Mouse (Mus musculus) retina, embryonic 14.5 days (tissue): ENCODE measurements around the gene Nub1.
"Not testable (repeated sequence)": the region's sequence is repeated elsewhere in the genome, so short reads cannot be mapped to it uniquely, and the experiment has no call there.

ENCODE experiments used
- DNase-seq: peaks from one replicate; pipeline ENCODE4 v3.0.0-alpha.2; 2015; ENCODE audit warnings: low spot score

Gene Nub1

DNA sequence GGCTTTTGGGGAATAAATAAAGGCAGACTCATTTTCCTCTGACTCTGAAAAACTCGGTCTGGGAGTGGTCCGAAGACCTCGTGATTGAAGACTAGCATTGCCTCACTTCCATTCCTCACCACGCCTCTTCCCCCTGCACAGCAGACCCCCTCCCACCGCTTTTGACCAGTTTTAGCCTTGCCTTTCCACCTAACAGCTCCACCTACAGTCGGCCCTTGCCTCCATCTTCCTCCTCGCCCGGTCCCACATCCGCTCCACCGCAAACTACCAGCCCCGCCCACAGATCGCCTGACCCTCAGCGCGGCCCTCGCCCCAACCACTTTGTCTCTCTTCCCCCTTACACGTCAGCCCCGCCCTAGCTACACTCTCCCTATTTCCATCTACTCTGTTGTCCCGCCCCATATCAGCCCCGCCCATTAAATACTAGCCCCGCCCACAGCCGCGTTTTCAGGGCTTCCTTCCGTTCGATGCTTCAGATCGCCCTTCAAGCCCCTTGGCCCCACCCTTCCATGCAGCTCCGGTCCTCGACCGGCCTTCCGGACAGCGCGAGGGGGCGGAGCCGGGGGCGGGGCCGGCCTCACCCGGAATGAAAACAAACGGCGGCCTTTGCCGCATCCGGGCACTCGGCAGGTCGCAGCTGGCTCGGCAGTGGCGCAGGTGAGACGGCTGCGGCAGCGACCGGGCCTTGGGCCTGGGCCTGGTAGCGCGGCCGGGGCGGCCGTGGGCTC lies at the start of gene Nub1:
Nub1 (plus strand) TSS at position 167 of the 728 bp plus-strand sequence.
- DNase-seq, result peak; percentile 99

DNA sequence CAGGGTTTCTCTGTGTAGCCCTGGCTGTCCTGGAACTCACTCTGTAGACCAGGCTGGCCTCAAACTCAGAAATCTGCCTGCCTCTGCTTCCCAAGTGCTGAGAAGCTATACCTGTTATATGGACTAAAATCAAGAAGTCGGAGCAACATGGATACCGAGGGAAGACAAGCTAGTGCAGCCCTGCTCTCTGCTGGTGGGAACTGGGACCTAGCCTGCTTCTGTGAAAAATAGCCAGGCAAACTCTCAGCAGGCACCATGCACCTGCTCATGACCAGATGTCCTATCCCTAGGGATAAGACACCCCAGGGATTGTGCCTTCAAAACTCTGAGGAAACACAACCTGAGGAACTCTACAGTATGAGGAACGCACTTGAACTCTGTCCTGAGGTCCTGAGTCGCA lies 48.3 kb upstream of the Nub1 start:
- DNase-seq, result no peak

DNA sequence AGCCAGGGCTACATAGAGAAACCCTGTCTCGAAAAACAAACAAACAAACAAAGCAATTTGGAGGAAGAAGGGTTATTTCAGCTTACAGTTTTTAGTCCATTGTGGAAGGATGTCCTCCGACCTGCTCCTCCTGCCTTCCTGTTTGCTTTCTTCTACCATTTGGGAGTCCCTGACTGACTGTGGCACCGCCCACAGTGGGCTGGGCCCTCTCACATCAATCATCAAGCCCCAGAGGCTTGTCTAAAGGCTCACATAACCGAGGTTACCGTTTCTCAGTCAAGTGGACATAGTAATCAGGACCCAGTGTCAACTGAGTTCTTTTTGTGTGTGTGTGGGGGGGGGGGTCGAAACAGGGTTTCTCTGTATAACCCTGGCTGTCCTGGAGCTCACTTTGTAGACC lies 47.2 kb upstream of the Nub1 start:
- DNase-seq, result no peak

DNA sequence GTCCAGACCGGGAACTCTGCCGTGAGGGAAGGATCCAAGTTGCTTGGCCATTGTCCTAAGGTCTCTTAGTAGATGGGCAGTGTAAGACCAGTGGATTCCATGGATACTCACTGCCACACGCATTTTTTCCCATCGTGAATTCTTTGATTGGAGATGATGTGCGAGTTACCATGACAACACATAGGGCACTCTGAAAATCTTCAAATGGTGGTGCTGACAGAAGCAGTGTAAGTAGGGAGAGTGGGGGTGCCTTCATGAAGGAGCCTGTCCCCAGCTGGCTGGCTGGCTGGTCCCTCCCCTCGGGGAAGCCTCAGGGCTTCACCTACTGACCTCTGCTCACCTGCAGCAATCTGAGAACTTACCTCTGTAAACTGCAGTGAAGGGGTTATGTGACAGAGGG lies 46.3 kb upstream of the Nub1 start:
- DNase-seq, result no peak

DNA sequence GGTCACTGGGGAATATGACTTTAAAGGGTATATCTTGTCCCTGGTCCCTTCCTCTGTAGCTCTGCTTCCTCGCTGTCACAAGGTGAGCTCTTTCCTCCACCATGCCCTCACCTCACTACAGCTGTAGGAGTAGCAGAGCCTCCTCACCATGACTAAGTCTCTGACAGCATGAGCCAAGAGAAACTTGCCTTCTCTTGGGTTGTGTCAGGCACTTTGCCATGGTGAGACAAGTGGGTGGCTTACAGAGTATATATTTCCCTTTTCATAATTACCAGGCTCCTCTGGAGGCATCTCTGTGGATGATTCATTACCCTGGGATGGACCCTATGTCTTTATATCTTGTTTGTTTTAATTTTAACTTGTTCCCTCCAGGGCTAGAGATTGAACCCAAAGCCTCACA lies 39.9 kb upstream of the Nub1 start:
- DNase-seq, result no peak

DNA sequence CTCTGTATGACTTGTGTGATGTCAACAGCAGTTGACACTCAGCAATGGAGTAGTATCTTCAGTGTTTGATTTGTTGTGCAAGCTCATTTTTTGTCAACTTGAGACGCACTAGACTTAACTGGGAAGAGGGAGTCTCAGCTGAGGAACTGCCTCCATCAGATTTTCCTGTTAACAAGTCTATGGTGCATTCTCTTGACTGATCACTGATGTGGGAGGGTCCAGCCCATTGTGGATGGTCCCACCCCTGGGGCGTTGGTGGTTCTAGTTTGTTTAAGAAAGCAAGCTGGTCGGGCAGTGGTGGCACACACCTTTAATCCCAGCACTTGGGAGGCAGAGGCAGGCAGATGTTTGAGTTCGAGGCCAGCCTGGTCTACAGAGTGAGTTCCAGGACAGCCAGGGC lies 36.1 kb upstream of the Nub1 start:
- DNase-seq, result no peak

GRCm38 (mm10) chr5:24649701-24650100 lies 35.6 kb upstream of the Nub1 start:
- DNase-seq, result no peak

GRCm38 (mm10) chr5:24651356-24651755 lies 34.0 kb upstream of the Nub1 start:
- no peak for DNase-seq

GRCm38 (mm10) chr5:24651768-24652752 lies 33.3 kb upstream of the Nub1 start:
- peak; percentile 92 for DNase-seq

GRCm38 (mm10) chr5:24652780-24653179 lies 32.6 kb upstream of the Nub1 start:
- no peak for DNase-seq

GRCm38 (mm10) chr5:24654491-24654890 lies 30.8 kb upstream of the Nub1 start:
- DNase-seq, result no peak

DNA sequence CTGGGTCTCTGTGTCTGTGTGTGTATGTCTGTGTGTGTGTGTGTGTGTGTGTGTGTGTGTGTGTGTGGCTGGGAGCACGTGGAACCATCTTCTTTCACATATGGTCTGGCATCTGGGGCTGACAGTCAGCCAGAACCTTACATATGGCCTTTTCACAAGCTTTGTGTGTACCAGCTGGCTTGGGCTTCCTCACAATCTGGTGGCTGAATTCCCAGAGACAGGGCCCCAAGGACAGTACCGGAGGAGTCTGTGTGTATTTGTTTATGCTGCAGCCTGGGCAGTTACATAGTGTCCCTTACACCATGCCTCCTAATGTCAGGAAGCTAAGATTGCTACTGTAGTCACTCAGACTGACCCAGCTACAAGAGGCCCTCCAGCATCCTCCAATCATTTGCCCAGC lies 28.2 kb upstream of the Nub1 start:
- peak; percentile 32 for DNase-seq

DNA sequence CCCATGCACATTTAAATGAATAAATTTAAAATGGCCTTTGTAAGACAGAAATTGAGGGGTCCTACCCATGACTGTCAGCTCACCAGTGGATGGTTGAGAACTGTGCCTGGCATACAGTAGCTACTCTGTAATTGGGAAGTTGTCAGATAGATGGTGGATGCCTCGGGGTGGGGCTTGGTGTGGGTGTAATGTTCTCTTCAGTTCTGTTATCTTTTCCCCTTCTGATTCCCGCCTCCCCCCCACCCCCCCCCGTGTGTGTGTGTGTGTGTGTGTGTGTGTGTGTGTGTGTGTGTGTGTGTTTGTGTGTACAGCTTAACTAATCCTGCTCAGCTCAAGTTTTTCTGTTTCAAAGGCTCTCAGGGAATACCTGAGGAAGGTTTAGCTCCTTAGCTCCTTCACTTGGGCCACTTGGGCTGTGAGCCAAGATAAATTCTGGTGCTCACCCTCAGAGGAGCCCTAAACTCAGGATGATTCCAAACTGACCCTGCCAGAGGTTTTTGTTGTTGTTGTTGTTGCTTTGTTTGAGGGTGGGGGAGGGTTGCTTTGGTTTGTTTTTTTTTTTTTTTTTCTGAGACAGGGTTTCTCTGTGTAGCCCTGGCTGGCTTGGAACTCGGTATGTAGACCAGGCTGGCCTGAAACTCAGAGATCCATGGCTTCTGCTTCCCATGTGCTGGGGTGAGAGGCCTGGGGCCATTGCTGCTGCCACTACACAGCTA lies 25.5 kb upstream of the Nub1 start:
- no peak for DNase-seq

DNA sequence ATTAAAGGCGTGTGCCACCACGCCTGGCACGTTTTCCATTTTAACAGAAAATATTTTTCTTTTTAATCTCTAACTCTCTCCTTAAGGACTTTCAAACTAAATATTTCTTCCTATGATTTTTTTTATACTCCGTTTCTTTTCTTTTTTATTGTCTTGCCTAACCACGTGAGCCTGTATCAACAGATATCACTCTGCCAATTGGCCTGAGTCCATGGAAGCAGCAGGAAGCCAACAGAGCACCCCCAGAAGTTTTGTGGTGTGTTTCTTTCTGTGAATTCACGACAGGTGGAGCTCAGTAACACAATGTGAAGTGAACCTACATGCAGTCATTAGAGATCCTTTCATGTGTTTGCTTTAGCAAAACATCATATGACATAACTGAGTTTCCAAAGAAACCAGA lies 23.9 kb upstream of the Nub1 start:
- no peak for DNase-seq

GRCm38 (mm10) chr5:24674238-24674637 lies 11.1 kb upstream of the Nub1 start:
- peak; percentile 90 for DNase-seq

DNA sequence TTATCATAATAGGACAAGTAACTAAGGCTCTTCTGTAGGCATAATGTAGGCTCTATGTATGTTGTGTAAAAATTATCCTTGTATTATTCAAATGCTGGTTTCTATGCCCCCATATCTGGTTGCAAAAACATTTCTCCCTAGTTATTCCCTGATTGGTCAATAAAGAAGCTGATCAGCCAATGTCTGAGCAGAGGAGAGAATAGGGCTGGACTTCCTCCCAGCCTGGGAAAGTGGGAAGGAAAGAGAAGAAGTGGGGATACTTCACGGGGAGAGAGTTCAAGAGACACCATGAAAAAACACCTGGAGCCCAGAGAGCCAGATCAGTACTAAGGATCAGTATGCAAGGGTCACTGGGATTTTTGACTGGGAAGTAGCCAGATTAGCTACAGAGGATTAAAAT lies 3.9 kb upstream of the Nub1 start:
- no peak for DNase-seq

GRCm38 (mm10) chr5:24684578-24685365 lies 560 bp upstream of the Nub1 start:
- DNase-seq, result peak; percentile 14

DNA sequence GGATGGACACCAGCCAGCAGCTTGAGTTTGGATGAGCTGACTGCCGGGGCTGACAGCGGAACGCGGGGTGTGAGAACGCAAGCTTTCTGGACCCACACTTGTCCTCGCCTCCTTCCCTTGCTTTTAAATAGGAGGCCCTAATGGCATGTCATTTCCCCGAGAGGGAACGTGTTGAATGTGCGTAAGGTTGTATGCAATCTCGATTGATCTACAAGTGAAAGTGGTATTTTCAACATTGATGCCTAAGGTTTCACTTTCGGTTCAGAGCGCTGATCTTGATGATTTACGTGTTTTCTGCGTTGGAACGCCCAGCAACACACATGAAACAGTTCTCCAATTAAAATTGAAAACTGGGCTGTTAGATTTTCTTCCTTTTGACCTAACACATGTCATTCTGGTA lies 844 bp downstream of the Nub1 start:
- DNase-seq, result no peak

DNA sequence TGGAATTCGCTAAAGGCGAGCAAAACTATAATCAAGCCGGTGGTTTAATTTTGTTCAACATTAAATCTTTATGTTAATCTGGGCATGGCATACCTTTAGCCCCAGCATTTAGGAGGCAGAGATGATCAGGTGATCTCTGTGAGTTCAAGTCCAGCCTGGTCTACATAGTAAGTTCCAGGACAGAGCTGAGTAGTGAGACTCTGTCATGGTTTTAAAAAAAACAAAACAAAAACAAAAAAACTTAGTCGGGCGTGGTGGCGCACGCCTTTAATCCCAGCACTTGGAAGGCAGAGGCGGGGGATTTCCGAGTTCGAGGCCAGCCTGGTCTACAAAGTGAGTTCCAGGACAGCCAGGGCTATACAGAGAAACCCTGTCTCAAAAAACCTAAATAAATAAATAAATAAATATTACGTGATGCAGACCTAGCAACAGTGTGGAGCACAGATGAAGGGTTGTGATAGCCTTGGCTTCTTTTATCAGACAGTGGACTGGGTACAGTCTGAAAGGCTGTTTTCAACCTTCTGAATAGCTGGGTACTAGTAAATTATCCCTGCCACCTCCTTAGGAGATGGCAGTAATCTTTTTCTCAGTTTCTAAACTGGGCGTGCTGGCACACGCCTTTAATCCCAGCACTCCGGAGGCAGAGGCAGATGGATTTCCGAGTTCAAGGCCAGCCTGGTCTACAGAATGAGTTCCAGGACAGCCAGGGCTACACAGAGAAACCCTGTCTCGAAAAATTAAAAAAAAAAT lies 1.5 kb downstream of the Nub1 start:
- not testable (repeated sequence) for DNase-seq

DNA sequence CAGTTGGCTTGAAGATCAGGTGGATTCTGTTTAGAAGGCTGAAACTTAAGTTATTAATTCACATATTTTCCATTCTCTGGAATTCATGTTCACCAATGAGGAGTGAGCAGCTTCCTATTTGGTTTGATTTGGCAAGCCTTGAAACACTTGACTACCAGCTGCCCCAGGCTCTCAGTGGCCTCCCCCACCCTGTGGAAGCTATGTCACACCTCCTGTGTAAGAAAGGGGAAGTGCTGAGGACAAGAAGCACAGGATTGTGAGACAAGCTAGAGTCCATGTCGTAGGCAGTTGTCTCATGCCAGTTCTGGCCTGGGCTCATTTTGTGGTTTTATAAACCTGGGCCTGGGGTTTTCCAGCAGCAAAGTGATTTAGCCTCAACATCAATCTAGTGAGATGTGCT lies 2.4 kb downstream of the Nub1 start:
- no peak for DNase-seq

GRCm38 (mm10) chr5:24696704-24697103 lies 11.4 kb downstream of the Nub1 start:
- no peak for DNase-seq
